Mouse (Mus musculus) CH12.LX (cell line): Measurements from ENCODE around the gene Rtn1.

Experiments
- CTCF ChIP-seq, 2 experiments: IDR thresholded peaks in 1 of 2; conservative IDR thresholded peaks in 1 of 2; 2 replicates each; pipeline ENCODE4 v1.5.1; 2011 to 2012; ENCODE audit warnings: low read depth in 2 of 2, low read length in 2 of 2, improper control_type of control experiment in 1 of 2, inconsistent platforms in 1 of 2, mild to moderate bottlenecking in 1 of 2, moderate library complexity in 1 of 2
- ELF1 ChIP-seq: IDR thresholded peaks from 2 replicates; pipeline ENCODE4 v1.6.1; 2014; ENCODE audit warnings: low read depth, mild to moderate bottlenecking, inconsistent platforms, low read length, improper control_type of control experiment
- HCFC1 ChIP-seq: IDR thresholded peaks from 2 replicates; pipeline ENCODE4 v1.6.1; 2012; ENCODE audit warnings: low read depth, mild to moderate bottlenecking, inconsistent platforms, low read length, improper control_type of control experiment
- MAFK ChIP-seq: IDR thresholded peaks from 2 replicates; pipeline ENCODE4 v1.6.1; 2011; ENCODE audit warnings: low read length, improper control_type of control experiment; ENCODE audit not compliant: insufficient replicate concordance
- MAX ChIP-seq: IDR thresholded peaks from 2 replicates; pipeline ENCODE4 v1.6.1; 2011; ENCODE audit warnings: low read length, improper control_type of control experiment
- POLR2A ChIP-seq: IDR thresholded peaks from 2 replicates; pipeline ENCODE4 v1.6.1; 2011; ENCODE audit warnings: low read depth, mild to moderate bottlenecking, improper control_type of control experiment, low read length
- POLR2AphosphoS2 ChIP-seq: IDR thresholded peaks from 2 replicates; pipeline ENCODE4 v1.6.1; 2011; ENCODE audit warnings: low read depth, low read length, improper control_type of control experiment
- TCF12 ChIP-seq: IDR thresholded peaks from 2 replicates; pipeline ENCODE4 v1.6.1; 2014; ENCODE audit warnings: low read depth, mild to moderate bottlenecking, inconsistent platforms, low read length, improper control_type of control experiment
- ZC3H11A ChIP-seq: IDR thresholded peaks from 2 replicates; pipeline ENCODE4 v1.6.1; 2012; ENCODE audit warnings: low read depth, mild to moderate bottlenecking, inconsistent platforms, low read length, improper control_type of control experiment
- ZKSCAN1 ChIP-seq: IDR thresholded peaks from 2 replicates; pipeline ENCODE4 v1.6.1; 2012; ENCODE audit warnings: low read depth, inconsistent platforms, low read length, improper control_type of control experiment, borderline replicate concordance
- ZMIZ1 ChIP-seq: IDR thresholded peaks from 2 replicates; pipeline ENCODE4 v1.6.1; 2012; ENCODE audit warnings: low read depth, mild to moderate bottlenecking, inconsistent platforms, low read length, improper control_type of control experiment

DNA sequence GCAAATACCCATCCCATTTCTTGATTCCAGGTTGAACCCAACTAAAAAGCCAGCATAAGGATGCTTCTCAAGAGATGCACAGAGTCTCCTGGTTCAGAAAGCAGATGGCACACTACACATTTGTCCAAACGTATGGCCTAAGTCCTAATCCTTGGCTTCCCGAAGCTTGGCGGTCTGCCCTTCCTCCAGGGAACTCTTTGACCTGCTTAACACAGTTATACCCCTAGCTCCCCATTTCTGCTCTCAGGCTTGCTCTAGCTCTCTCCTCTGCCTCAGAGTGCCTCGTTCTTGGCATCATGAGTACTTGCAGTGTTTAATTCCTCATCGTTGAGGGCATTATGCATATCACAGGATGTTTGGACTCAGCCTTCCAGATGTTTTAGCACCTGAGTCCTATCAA lies 38.8 kb downstream of the Rtn1 start:
- TF ChIP-seq CTCF (conservative IDR thresholded peaks at IDR 0.05 in 1 of 2, IDR thresholded peaks at IDR 0.05 in 1 of 2; ENCODE audit: low read depth in 2 of 2, low read length in 2 of 2) (no peak), ZC3H11A (no peak), ZMIZ1 (no peak), ELF1 (no peak), ZKSCAN1 (no peak), HCFC1 (no peak), POLR2A (no peak), POLR2AphosphoS2 (no peak), TCF12 (no peak), MAX (no peak), MAFK (no peak)
